Mouse (Mus musculus) natural killer cell, adult 2 months (primary cell): ENCODE data around the gene T2.
"Not testable (repeated sequence)": the region's sequence is repeated elsewhere in the genome, so short reads cannot be mapped to it uniquely, and the experiment has no call there.

Experiments
- DNase-seq, 2 experiments: peaks; one replicate each; pipeline ENCODE4 v3.0.0; 2022; ENCODE audit warnings: low spot score in 2 of 2

T2 gene

DNA sequence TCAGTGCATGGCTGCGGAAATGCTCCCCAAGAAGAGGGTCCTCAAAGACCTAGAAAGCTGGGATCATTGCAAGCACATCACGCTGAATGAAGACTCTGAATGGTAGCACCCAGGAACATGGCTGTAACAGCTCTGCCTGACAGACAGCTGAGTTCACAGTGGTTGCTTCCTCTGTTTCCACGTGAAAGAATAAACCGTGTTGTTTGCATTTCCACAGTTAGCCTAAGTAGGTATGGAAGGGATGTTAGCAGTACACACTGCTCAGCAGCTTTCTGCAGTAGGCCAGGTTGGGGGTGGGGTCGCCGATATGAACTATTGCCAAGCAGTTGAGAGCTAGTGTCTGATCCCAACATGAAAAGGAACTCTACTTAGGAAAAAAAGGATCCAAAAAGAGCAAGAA, at the start of gene T2:
Gene T2 (plus strand): TSS at position 301 of the 400 bp plus-strand sequence.
- DNase-seq = no peak

DNA sequence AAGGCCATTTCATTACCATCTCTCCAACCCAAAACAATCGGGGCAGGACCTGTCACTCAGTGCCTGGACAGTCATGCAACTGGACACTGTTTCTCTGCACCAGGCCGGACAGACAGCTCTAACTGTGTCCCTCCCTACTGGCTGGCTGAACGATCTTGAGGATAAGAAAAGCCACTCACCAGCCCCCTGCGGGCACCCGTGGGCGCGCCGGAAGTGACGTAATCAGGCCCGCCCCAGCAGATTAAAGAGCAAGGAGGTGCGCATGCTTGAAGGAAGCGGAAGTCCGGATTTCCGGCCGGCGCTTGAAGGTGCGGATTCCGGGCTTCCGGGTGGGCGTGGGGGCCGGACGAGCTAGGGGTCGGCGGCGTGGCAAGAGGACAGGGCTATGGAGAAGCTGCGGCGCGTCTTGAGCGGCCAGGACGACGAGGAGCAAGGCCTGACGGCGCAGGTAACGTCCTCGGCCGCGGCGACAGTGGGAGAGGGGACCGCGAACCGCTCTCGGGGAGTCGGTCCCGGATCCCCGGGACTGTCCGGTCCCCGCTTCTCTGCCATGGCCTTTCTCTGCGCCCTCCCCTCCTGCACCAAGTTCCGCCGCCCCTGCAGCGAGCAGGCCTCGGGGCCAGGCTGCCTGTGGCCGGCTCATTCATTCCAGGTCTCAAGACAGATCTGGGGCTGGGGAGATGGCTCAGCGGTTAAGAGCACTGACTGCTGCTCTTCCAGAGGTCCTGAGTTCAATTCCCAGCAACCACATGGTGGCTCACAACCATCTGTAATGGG, 44.8 kb upstream of the T2 start, which contains the start of gene Sft2d1:
Gene Sft2d1 (plus strand): TSS at position 265 of the 777 bp plus-strand sequence.
- peak; percentile 96 to 97 for DNase-seq

DNA sequence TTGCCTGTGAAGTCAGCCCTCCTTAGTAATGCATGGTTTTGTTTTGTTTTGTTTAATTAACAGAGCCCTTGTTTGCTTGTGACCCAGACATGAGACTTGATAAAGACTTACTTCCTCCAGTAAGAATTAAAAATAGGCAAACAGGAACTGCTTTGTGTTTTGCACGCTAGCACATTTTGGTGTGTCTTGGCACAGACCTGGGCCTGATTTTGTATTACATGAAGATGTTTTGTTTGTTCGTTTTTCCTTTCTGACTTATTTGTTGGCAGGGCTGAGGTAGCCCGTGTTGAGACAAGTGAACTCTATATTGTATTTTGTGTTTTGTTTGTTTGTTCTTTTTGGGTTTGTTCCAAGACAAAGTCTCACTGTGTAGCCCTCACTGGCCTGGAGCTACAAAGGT, 44.0 kb upstream of the T2 start:
- peak in 1 of 2 experiments; percentile 22 for DNase-seq

DNA sequence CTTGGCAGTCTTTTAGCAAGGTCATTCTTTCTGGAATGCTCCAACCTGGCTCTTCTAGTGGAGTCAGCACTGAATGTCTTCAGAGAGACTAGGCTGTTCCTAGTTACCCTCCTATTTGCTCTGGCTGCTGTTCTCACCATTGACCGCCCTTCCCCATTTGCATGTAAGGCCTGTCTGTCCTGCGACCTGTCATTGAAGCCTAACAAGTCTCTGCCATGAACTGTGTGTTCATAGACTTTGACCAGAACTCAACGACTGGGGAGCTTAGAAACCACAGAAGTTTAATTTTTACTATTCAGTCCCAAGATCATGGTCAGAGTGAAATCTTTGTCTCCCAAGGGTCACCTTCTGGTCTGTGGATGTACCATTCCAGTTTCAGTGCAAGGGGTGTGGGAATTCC, 41.8 kb upstream of the T2 start:
- no peak for DNase-seq

DNA sequence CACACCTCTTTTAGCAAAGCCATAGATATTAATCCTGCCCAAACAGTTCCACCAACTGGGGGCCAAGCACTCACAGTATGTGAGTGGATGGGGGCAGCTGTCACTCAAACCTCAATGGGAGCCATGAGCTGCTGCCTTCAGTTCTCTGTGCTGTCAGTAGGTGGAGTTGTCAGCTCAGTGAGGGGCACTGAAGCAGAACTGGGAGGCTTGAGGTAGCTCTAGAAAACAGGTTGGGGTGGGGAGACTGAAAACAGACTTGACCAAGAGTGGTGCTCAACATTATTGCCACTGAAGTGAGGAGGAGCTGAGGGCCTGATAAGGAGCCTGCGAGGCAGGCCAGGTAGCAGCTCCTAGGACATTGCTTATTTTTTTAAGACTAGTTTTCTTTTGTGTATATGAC, 39.5 kb upstream of the T2 start:
- peak in 1 of 2 experiments; percentile 33 for DNase-seq

DNA sequence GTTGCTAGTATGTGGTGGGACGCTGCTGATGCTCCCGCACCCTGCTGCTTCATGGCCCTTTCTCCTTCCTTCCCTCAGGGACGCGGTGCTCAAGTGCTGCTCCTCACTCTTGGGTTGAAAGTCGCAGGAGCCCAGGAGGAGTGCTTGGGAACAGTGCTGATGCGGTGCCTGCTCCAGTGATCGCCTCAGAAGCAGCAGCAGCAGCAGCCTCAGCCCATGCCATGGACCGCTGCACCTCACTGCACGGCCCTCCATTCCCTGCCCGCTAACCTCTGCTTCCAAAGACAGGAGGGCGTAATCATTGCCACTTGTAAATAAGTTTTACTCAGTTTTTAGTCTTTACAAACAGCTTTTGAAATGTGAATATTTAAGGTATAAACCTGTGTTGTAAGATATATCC, 28.9 kb upstream of the T2 start:
- DNase-seq = not testable (repeated sequence)

DNA sequence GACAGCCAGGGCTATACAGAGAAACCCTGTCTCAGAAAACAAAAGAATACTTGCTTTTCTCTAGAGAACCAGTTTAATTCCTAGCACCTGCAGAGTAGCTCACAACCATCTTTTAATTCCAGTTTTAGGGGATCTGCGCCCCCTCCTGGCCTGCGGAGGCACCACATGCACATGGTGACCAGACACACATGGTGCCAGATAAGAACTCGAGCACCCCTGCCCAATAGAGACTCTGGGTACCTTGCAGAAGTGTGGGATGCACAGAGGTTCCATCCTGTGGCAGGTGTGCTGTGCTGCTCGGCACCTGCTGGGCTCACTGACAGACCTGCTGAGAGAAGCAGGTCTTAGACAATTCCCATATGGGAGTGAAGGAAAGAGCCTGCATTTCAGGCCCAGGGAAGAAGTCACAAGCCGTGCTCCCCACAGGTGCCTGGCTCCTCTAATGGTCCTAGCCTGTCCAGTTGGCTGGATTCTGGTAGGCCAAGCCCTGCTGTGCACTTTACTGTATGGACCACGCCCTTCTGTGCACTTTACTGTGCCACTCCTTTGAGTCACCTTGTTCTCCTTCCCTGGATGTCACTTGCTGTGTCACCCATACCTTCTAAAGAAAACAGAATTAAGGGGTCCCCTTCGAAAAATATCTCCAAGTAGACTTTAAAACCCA, 27.1 kb upstream of the T2 start:
- DNase-seq = peak; percentile 10 to 22

DNA sequence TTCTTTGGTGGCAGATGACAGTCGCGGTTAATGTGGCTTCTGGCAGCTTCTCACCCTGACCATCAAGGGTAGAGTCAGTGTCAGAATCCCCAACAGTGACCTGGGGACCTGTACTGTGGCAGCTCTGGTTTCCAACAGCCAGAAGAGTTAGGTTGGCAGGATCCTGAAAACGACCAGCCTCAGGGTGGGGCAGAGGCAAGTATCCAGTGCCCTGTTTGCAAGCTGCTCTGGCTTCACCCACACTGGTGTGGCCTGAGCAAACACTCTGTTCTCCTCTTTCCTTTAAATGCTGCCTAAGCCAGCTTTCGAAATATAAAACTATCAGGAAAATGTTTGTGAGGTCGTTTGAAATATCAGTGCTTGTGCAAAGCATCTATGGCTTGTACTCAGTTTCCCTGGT, 25.2 kb upstream of the T2 start:
- DNase-seq = no peak

DNA sequence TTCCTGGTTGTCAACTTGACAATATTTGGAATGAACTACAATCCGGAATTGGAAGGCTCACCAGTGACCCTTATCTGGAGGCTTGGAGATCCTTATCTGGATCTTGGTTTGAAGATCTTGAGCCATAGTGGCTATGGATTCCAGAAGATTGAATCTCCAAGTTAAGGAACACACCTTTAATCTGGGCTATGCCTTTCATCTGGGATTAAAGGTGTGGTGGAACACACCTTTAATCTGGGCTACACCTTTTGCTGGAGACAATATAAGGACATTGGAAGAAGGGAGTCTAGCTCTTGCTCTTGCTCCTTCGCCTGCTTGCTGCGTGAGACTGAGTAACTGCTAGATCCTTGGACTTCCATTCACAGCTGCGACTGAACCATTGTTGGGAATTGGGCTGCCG, 18.6 kb upstream of the T2 start, which contains the start of gene Prr18:
Gene Prr18 (plus strand): TSS at position 301 of the 400 bp plus-strand sequence.
- DNase-seq = not testable (repeated sequence)

DNA sequence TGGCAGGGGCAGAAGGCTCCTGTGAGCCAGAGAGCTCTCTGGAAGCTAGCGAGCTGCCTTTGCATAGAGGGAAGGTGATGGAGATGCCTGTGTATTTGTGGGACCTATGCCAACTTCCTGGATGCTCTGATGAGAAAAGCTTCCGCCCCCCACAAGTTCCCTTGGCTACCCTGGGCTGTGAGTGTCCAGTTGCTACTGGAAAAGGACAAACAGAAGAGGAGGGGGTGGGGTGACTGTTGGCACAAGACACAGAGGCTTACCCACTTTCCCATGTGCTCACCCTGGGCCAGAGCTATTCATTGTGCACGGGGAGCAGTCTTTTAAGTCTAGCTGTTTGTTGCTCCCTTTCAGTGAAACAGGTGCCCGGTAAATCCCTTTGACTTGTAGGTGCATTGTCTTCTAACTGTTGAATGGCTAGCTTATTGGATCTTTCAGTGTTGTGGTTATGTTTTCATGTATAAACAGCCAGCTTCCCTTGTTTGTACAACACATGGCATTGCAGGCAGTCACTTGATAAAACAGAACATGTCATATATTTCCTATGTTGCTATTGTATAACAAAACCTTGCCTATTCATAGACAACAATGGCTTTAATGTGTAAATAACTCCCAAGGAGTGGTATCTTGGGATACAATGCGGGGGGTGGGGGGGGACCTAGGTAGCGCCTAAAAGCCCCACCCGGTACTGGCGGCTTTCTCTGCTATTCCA, 16.0 kb upstream of the T2 start:
- no peak for DNase-seq

DNA sequence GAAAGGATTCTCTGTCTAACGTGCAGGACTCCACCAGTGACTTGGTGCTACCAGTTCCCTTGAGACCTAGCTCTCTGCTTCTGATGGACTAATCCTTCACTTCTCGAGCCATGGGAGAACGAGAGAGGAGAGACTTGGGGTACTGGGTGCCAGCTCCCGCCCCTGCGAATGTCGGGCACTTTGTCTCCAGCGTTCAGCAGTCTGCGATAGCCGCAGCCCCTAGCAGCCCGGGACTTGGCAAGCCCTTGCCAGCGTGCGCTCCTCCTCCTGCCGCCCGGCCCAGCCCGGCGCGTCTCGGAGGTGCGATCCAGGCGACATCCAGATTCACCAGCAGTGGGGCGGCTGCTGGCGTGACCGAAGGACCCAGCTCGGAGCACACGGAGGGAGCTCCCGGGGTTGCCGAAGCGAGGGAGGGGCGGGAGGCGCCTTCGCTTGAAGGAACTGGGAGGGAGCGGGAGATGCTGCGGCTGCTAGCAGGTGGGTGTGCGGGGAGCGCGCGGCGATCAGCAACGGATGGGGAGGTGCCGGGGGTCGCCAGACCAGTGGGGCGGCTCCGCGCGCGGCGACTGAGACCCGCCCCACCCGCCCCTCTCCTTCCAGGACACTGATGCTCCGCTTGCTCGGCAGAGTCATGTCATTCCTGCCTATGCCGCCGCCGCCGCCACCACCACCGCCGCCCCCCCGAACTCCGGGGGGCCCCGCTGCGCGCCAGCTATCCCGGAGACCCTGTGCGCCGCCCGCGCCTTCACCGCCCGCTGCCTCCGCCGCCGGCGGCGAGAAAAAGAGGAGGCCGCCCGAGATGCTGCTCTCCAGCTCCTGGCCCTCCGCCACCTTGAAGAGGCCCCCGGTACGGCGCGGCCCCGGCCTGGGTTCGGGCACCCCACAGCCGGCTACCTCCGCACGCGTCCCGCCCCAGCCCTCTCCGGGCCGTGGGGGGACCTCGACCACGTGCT, 15.1 kb upstream of the T2 start:
- DNase-seq = no peak

DNA sequence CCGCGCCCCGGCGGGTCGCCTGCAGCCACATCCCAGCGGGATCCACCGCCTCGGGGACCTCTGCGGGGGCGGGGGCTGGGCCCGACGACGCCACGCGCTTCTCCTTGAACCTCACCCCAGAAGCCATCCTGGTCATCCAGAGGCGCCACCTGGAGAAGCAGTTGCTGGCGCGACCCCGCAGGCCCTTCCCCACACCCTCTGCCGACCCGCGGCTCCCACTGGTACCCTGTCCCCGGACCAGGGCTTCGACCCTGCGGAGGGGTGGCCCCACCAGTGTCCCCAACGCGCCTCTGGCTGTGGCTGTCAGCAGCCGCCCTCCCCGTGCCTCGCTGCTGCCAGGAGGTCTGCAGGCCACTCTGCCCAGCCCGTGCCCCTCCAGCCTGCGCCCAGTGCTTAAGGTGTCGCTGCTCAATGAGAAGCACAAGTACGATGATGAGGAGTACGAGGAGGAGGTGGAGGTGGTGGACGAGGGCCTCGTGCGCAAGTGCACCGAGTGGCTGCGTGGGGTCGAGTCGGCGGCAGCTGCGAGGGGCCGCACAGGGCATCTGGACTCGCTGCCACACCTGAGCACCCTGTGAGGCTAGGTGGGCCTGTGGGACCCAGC, 14.3 kb upstream of the T2 start:
- DNase-seq = no peak

DNA sequence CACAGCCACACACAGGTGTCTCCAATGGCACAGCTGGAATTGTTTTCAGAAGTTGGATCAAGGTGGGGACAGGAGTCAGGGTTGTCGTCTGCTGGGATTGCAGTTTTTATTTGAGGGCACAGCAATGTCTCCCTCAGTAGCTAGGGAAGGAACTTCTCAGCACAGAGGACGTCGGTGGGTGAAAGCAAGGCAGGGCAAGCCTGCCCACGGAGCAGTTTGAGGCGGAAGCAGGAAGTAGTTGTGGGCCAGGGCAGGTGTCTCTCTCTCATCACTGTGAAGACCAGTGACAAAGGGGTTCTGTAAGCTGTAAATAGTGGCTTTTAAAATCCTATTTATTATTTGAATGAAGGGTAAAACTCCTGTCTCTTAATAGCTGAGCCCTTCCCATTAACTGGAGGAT, 13.1 kb upstream of the T2 start:
- no peak for DNase-seq

DNA sequence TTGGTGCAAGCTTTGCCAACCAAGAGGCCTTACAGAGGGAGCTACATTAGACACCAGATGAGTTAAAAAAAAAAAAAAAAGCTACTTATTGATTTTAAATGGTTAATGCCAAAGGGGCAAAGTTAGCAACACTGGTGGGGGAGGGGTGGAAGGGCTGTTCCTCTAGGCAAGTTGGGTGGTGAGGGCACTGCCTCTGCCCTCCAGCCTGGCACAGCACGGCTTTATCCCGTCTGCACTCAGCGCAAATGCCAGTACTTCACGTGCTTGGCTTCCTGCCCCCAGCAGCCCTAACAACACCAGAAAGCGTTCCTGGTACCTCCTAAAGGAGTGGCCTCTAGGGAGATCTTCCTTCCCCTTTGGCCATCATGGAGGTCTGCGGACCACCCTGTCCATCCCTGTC, 12.4 kb upstream of the T2 start:
- DNase-seq = no peak

DNA sequence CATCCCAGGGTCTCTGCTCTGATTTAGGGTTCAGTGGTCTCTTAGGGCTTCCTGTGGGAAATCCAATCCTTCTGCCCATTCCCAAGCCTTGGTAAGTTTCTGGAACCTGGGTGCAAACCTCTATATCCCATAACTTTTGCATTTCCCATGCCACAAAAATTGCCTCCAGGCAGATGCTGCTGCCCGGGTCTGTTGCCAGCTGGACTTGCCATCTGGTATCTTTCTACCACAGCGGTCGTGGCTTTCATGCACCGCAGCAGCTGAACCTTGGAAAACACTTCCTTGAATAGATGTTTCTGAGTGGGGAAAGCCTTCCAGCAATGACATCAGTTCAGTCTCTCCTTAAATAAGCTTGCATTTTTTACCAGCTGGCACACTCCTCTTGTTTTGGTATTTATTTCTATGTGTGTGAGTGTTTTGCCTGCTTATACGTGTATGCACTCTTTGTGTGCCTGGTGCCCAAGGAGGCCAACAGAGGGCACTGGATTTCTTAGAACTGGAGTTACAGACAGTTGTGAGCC, 8.0 kb upstream of the T2 start:
- DNase-seq = no peak

DNA sequence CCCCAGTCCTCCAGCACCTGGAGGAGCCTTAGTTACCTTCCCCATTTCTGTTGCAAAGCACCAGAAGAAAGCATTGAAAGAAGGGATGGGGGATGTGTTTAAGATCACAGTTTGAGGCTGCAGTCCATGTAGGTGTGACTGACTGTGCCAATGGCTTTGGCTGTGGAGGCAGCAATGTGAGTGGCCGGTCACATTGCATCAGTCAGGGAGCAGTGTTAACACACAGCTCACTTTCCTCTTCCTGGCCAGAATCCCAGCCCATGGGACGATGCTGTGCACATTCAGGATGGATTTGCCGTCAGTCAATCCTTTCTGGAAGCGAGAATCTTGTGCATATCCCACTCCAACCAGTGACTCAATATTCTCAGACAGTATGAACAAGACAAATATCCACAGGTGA, 6.9 kb upstream of the T2 start:
- no peak for DNase-seq

DNA sequence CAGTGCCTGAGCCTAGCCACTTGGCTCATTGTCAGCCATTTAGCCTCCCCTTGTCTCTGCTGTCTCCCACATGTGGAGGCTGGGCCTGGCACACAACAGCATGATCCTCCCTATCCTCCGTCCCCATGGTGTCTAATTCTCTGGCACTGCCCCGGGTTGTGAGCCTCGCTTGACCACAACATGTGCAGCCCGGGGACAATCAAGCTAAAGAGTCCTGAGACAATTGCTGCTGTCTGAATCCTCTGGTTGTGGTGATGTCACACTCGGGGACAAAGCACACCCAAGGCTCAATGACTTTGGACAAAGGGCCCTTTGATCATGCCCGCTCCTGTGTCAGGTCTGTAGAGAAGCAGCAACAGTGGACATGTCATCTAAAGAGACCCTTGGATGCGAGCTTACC, 4.7 kb upstream of the T2 start:
- DNase-seq = no peak

DNA sequence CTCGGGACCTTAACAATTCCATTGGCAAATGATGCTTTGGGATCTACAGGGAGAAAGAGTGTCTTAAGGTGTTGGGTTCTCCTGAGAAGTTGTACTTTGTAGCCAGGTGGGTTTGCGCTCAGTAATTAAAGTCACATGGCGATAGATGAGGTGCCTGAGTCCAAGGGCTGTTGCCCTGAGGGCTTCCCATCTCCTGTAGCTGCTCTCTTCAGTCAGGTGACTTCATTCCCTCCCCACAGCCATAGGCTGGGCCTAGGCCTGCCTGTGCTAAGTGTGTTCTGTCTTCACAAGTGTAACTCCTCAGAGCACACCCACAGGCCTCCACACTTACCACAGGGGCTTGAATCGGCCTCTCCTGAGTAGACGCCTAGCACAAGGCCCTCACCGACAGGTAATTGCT, 1.7 kb downstream of the T2 start:
- DNase-seq = no peak

DNA sequence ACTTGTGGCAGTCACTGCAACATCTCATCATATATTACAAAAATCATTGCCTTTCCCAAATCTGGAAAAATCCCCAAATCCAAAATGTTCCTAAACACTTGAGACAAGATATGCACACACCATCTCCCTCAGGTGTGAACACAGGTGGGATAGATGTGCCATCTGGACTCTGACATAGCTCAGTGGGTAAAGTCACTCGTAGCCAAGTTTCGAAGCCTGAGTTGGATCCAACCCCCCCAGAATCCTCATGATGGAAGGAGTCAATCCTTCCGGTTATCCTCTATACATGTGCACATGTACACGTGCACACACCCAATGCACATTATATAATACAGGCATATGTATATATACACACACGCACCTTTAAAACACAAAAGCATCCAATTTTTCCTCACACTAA, 5.1 kb downstream of the T2 start:
- no peak for DNase-seq

DNA sequence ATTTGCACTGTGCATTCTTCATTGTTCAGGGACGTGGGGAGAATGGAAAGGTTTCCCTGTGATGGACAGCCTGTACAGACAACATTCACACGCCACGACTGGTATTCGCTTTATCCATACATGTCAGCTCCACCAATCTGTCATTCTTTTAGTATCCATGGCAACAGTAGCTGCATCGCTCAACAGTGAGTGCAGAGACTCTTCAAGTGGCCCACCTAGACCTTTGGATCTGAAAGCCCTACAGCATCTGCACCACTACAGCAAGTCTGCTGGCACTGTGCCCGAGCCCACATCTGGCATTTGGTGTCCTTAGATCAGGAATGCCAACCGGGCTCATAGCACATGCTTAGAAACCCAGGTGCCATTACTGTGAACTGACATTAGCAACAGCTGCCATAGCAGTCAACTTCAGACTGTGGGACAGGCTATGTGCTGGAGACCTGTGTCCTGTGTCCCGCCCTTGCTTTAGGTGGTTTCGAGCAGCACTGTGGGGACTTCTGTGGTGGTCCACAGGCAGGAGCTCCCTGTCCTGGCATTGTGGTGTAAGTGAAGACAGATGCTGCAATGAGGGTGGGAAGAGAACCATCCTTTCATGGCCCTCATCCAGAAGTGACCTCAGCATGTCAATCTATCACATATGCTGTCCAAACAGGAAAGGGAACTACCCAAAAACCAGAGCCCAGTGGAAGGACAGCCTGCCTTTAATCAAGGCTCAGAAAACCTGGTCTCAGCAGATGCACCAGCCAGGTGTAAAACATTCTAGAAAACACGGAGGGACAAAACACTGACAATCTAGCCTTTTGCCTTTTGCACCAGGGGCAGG, 5.7 kb downstream of the T2 start:
- no peak for DNase-seq
